Mouse (Mus musculus): ENCODE data around the gene Chmp4b. TPM values are rescaled to one million over a fixed set of nuclear protein-coding genes. Genes with fewer than 3 reads are reported as not detected.
A peak's percentile ranks its signal among the peaks of the same experiment; 100 is the strongest.

Chmp4b gene
- polyA plus RNA-seq, 1 experiment from 2014 or later = 27.2 TPM

GRCm38 (mm10) chr2:154689391-154689790 is 37.9 kb downstream of the Chmp4b start:
- 69% methylated on average over 14 of the region's 14 CpGs for WGBS
- H3K27ac ChIP-seq = no peak overlapping the region
- peaks cover 28% of the 10 kb centered on the region for H3K36me3 ChIP-seq
- no peak overlapping the region for H3K4me2 ChIP-seq
- no peak overlapping the region for H3K9ac ChIP-seq
- H3K9me3 ChIP-seq = no peaks in the 10 kb centered on the region
- H3K4me1 ChIP-seq = no peaks in the 10 kb centered on the region
- no peaks in the 10 kb centered on the region for H3K27me3 ChIP-seq
- no peak overlapping the region for H3K4me3 ChIP-seq
- ATAC-seq (ENCODE audit: borderline replicate concordance, extremely low read depth, low FRiP score, low TSS enrichment) = no peak

GRCm38 (mm10) chr2:154690959-154691358 is 39.5 kb downstream of the Chmp4b start:
- 95% methylated on average over 5 of the region's 5 CpGs for WGBS
- H3K4me2 ChIP-seq = no peak overlapping the region
- no peak for ATAC-seq (ENCODE audit: borderline replicate concordance, extremely low read depth, low FRiP score, low TSS enrichment)
- H3K27me3 ChIP-seq = no peaks in the 10 kb centered on the region
- no peak overlapping the region for H3K27ac ChIP-seq
- no peaks in the 10 kb centered on the region for H3K4me1 ChIP-seq
- H3K36me3 ChIP-seq = peaks cover 38% of the 10 kb centered on the region
- H3K9me3 ChIP-seq = no peaks in the 10 kb centered on the region
- H3K4me3 ChIP-seq = no peak overlapping the region
- H3K9ac ChIP-seq = no peak overlapping the region

- H3K9ac ChIP-seq = no peak overlapping the region
- no peaks in the 10 kb centered on the region for H3K27me3 ChIP-seq
- WGBS = 66% methylated on average over 11 of the region's 11 CpGs
- no peak overlapping the region for H3K4me3 ChIP-seq
- peak; percentile 51; the same call in 1 of the 2 replicates for ATAC-seq (ENCODE audit: borderline replicate concordance, extremely low read depth, low FRiP score, low TSS enrichment)
- peaks cover 38% of the 10 kb centered on the region for H3K36me3 ChIP-seq
- no peak overlapping the region for H3K4me2 ChIP-seq
- no peaks in the 10 kb centered on the region for H3K9me3 ChIP-seq
- H3K27ac ChIP-seq = peak overlapping the region; percentile 77
- H3K4me1 ChIP-seq = no peaks in the 10 kb centered on the region
Observed at GRCm38 (mm10) chr2:154693186-154693940, 41.9 kb downstream of the Chmp4b start.

- 73% methylated on average over 12 of the region's 12 CpGs for WGBS
Observed at GRCm38 (mm10) chr2:154693941-154694256, 42.4 kb downstream of the Chmp4b start.

GRCm38 (mm10) chr2:154695690-154696089 is 44.2 kb downstream of the Chmp4b start:
- H3K4me2 ChIP-seq = no peak overlapping the region
- peaks cover 27% of the 10 kb centered on the region for H3K36me3 ChIP-seq
- no peak for ATAC-seq (ENCODE audit: borderline replicate concordance, extremely low read depth, low FRiP score, low TSS enrichment)
- H3K4me1 ChIP-seq = no peaks in the 10 kb centered on the region
- H3K27ac ChIP-seq = no peak overlapping the region
- no peaks in the 10 kb centered on the region for H3K27me3 ChIP-seq
- WGBS = 63% methylated on average over 8 of the region's 8 CpGs
- no peaks in the 10 kb centered on the region for H3K9me3 ChIP-seq
- no peak overlapping the region for H3K4me3 ChIP-seq
- no peak overlapping the region for H3K9ac ChIP-seq

More at GRCm38 (mm10) chr2:154693941-154694256, 42.4 kb downstream of the Chmp4b start:
- Histone ChIP-seq H3K9ac (no peak overlapping the region), H3K4me3 (no peak overlapping the region), H3K9me3 (no peaks in the 10 kb centered on the region), H3K4me2 (no peak overlapping the region), H3K36me3 (peaks cover 38% of the 10 kb centered on the region), H3K27ac (peak overlapping the region; percentile 77), H3K27me3 (no peaks in the 10 kb centered on the region), H3K4me1 (no peaks in the 10 kb centered on the region)
- ATAC-seq (ENCODE audit: borderline replicate concordance, extremely low read depth, low FRiP score, low TSS enrichment) = peak; percentile 76; the same call in 1 of the 2 replicates

GRCm38 (mm10) chr2:154696660-154697059 is 45.2 kb downstream of the Chmp4b start:
- Histone ChIP-seq H3K4me1 (no peaks in the 10 kb centered on the region), H3K36me3 (peaks cover 20% of the 10 kb centered on the region), H3K27ac (no peak overlapping the region), H3K4me3 (no peak overlapping the region), H3K27me3 (no peaks in the 10 kb centered on the region), H3K4me2 (no peak overlapping the region), H3K9me3 (no peaks in the 10 kb centered on the region), H3K9ac (no peak overlapping the region)
- ATAC-seq (ENCODE audit: borderline replicate concordance, extremely low read depth, low FRiP score, low TSS enrichment) = no peak
- 83% methylated on average over 3 of the region's 3 CpGs for WGBS

GRCm38 (mm10) chr2:154699360-154699759 is 47.9 kb downstream of the Chmp4b start:
- Histone ChIP-seq H3K4me2 (no peak overlapping the region), H3K4me3 (no peak overlapping the region), H3K9ac (no peak overlapping the region), H3K9me3 (no peaks in the 10 kb centered on the region), H3K27me3 (no peaks in the 10 kb centered on the region), H3K4me1 (0 out of 2 replicates have a peak, but pooled peaks cover 2% of the 10 kb centered on the region), H3K27ac (no peak overlapping the region), H3K36me3 (peaks cover 10% of the 10 kb centered on the region)
- 91% methylated on average over 4 of the region's 4 CpGs for WGBS
- no peak for ATAC-seq (ENCODE audit: borderline replicate concordance, extremely low read depth, low FRiP score, low TSS enrichment)

GRCm38 (mm10) chr2:154700177-154700576 is 48.7 kb downstream of the Chmp4b start:
- Histone ChIP-seq H3K27me3 (no peaks in the 10 kb centered on the region), H3K4me1 (0 out of 2 replicates have a peak, but pooled peaks cover 2% of the 10 kb centered on the region), H3K4me2 (no peak overlapping the region), H3K4me3 (no peak overlapping the region), H3K9me3 (no peaks in the 10 kb centered on the region), H3K9ac (no peak overlapping the region), H3K36me3 (peaks cover 3% of the 10 kb centered on the region; the same call in 1 of the 2 replicates), H3K27ac (no peak overlapping the region)
- no peak for ATAC-seq (ENCODE audit: borderline replicate concordance, extremely low read depth, low FRiP score, low TSS enrichment)
- WGBS = 83% methylated on average over 2 of the region's 2 CpGs

GRCm38 (mm10) chr2:154702637-154703315 is 51.3 kb downstream of the Chmp4b start:
- no peaks in the 10 kb centered on the region for H3K36me3 ChIP-seq
- H3K9ac ChIP-seq = no peak overlapping the region
- no peak overlapping the region for H3K4me3 ChIP-seq
- H3K9me3 ChIP-seq = no peaks in the 10 kb centered on the region
- H3K27ac ChIP-seq = no peak overlapping the region
- 0 out of 2 replicates have a peak, but pooled peaks cover 8% of the 10 kb centered on the region for H3K4me1 ChIP-seq
- H3K4me2 ChIP-seq = peak overlapping the region; percentile 38
- H3K27me3 ChIP-seq = no peaks in the 10 kb centered on the region
- ATAC-seq (ENCODE audit: borderline replicate concordance, extremely low read depth, low FRiP score, low TSS enrichment) = peak; percentile 62; the same call in 1 of the 2 replicates
- WGBS = 3% methylated on average over 17 of the region's 17 CpGs

- ATAC-seq (ENCODE audit: borderline replicate concordance, extremely low read depth, low FRiP score, low TSS enrichment) = no peak
Observed at GRCm38 (mm10) chr2:154706526-154707280, 55.2 kb downstream of the Chmp4b start.

GRCm38 (mm10) chr2:154707284-154707683 is 55.8 kb downstream of the Chmp4b start:
- H3K4me3 ChIP-seq = no peak overlapping the region
- no peak overlapping the region for H3K9ac ChIP-seq
- H3K4me2 ChIP-seq = no peak overlapping the region
- no peak overlapping the region for H3K27ac ChIP-seq
- no peaks in the 10 kb centered on the region for H3K9me3 ChIP-seq
- H3K36me3 ChIP-seq = no peaks in the 10 kb centered on the region
- no peak for ATAC-seq (ENCODE audit: borderline replicate concordance, extremely low read depth, low FRiP score, low TSS enrichment)
- peaks cover 15% of the 10 kb centered on the region for H3K4me1 ChIP-seq
- H3K27me3 ChIP-seq = no peaks in the 10 kb centered on the region
- 63% methylated on average over 7 of the region's 7 CpGs for WGBS

More at GRCm38 (mm10) chr2:154706526-154707280, 55.2 kb downstream of the Chmp4b start:
- 59% methylated on average over 11 of the region's 11 CpGs for WGBS
- H3K9me3 ChIP-seq = no peaks in the 10 kb centered on the region
- no peak overlapping the region for H3K4me3 ChIP-seq
- H3K27me3 ChIP-seq = no peaks in the 10 kb centered on the region
- H3K36me3 ChIP-seq = no peaks in the 10 kb centered on the region
- H3K27ac ChIP-seq = no peak overlapping the region
- H3K9ac ChIP-seq = no peak overlapping the region
- H3K4me1 ChIP-seq = 0 out of 2 replicates have a peak, but pooled peaks cover 12% of the 10 kb centered on the region
- H3K4me2 ChIP-seq = no peak overlapping the region
